Mouse (Mus musculus): Measurements from ENCODE around the gene Med28. TPM values are rescaled to one million over a fixed set of nuclear protein-coding genes. Genes with fewer than 3 reads are reported as not detected.

The Med28 gene
- polyA plus RNA-seq, 1 experiment from 2014 or later = 129 TPM

DNA sequence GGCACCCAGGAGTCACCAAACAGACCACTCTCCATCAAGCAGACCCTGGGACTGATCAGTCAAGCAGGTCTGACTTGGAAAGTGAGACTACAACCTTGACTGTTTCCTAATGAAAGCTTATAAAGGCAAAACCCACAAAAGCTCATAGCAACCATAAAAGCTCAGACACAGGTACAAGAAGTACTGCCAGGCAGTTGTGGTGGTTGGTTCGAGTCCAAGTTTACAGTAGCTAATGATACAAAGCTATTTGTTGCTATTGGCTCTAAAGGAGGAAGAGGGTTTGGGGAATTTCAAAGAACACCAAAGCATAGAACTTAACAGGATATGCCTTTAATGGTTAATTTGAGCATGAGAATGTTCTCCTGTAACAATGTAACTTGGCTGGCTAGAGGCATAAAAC lies 36.4 kb upstream of the Med28 start:
- Histone ChIP-seq H3K4me3 (replicated peaks) (no peak overlapping the region), H3K36me3 (no peaks in the 10 kb centered on the region), H3K9ac (no peak overlapping the region), H3K27ac (no peak overlapping the region), H3K9me3 (replicated peaks) (no peaks in the 10 kb centered on the region), H3K4me1 (replicated peaks) (no peaks in the 10 kb centered on the region), H3K27me3 (0 out of 2 replicates have a peak, but pooled peaks cover 3% of the 10 kb centered on the region), H3K4me2 (no peak overlapping the region)
- WGBS (ENCODE audit: insufficient replicate concordance) = 54% methylated on average over 1 of the region's 1 CpGs
- DNase-seq = no peak
- ATAC-seq (ENCODE audit: low read depth) = no peak

GRCm38 (mm10) chr5:45491776-45492175 lies 28.3 kb upstream of the Med28 start:
- H3K4me2 ChIP-seq = no peak overlapping the region
- WGBS (ENCODE audit: insufficient replicate concordance) = 65% methylated on average over 4 of the region's 4 CpGs
- ATAC-seq (ENCODE audit: low read depth) = no peak
- H3K4me1 ChIP-seq (replicated peaks) = peaks cover 27% of the 10 kb centered on the region
- no peak for DNase-seq
- 0 out of 2 replicates have a peak, but pooled peaks cover 3% of the 10 kb centered on the region for H3K27me3 ChIP-seq
- H3K36me3 ChIP-seq = peaks cover 9% of the 10 kb centered on the region
- no peak overlapping the region for H3K4me3 ChIP-seq (replicated peaks)
- no peak overlapping the region for H3K9ac ChIP-seq
- H3K9me3 ChIP-seq (replicated peaks) = no peaks in the 10 kb centered on the region
- no peak overlapping the region for H3K27ac ChIP-seq

DNA sequence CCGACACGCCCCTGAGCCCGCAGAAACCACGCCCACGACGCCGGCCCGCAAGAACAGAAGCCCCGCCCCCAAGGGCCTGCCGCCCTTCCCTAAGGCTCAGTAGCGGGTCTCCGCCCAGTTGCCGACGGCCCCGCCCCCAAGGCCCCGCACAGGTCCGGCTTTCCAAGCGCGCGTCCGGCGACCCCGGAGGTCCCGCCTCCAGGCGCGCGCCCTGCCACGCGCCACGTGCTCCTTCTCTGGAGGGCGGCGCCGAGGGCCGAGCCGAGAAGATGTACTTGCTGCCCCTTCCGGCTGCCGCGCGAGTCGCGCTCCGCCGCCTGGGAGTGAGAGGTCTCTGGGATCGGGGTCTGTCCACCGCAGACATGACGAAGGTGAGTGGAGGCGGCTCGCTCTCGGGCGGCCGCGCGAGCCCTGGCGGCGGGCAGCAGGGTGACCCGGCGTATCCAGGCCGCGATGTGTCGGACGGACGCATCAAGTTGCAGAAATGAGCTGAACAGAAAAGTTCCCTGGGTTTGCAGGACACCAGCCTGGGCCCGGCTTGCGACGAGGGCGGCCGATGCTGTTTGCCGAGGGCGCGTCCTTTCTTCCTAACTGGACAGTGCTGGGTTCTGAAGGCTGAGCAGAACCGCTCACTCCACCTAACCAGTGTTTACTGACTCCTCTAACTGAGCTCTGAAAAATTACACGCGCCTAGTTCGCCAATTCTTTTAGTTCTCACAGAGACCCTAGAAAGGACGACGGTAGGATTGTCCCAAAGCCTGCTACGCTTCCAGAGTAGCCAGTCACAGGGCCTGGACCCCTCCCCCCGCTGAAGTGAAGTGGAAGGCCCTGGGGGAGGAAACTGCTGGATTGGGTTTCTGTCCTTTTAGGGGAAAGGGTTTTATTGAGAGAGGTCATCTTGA lies 26.6 kb upstream of the Med28 start, which contains the start of gene Lap3:
Lap3 (plus strand) TSS at position 184 of the 902 bp plus-strand sequence.
- DNase-seq (peak; percentile 99), ATAC-seq (ENCODE audit: low read depth) (peak; percentile 95)
- no peaks in the 10 kb centered on the region for H3K9me3 ChIP-seq (replicated peaks)
- peaks cover 25% of the 10 kb centered on the region for H3K36me3 ChIP-seq
- peak within 1 kb of the TSS; percentile 47 for H3K27ac ChIP-seq
- H3K4me3 ChIP-seq (replicated peaks) = peak within 1 kb of the TSS; percentile 74
- H3K4me2 ChIP-seq = peak within 1 kb of the TSS; percentile 97
- H3K4me1 ChIP-seq (replicated peaks) = peaks cover 27% of the 10 kb centered on the region
- peak within 1 kb of the TSS; percentile 84 for H3K9ac ChIP-seq
- whole genome bisulfite sequencing (ENCODE audit: insufficient replicate concordance) = under 1% methylated on average over 77 of the region's 78 CpGs
- 0 out of 2 replicates have a peak, but pooled peaks cover 3% of the 10 kb centered on the region for H3K27me3 ChIP-seq

DNA sequence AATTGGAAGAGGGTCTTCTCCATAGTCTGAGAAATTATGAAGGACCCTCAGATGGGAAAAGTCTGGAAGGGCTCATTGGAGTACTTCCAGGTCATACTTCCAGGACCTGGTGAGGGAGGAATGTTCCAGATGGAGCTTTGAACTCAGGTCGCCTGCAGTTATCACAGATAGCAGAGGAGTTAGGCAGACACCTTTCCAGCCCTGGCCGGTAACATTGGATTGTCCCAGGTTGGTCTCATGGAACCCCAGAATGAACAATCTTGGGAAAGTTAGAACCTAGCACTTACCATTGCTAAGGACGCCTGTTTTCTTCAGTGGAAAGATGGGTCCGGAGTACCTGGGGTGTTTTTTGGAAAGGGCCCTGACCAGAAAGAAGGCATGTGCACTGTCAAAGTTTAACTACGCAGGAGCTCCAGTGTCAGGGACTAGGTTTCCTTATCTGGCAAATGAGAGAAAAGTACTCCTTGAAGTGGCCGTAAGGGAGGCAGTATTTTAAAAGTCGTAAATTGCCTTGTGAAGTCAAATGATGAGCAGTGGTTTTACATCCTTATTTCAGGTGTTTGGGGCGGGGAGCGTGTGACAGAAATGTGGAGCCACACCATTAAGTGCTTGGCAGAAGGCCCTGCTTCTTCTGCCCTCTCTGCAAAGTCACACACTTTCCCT lies 25.8 kb upstream of the Med28 start:
- Histone ChIP-seq H3K9ac (peak overlapping the region; percentile 84), H3K36me3 (peaks cover 31% of the 10 kb centered on the region), H3K4me2 (peak overlapping the region; percentile 97), H3K4me1 (replicated peaks) (peaks cover 27% of the 10 kb centered on the region), H3K27me3 (0 out of 2 replicates have a peak, but pooled peaks cover 3% of the 10 kb centered on the region), H3K9me3 (replicated peaks) (no peaks in the 10 kb centered on the region), H3K4me3 (replicated peaks) (peak overlapping the region; percentile 74), H3K27ac (peak overlapping the region; percentile 47; the same call in 1 of the 2 replicates)
- WGBS (ENCODE audit: insufficient replicate concordance) = 42% methylated on average over 9 of the region's 9 CpGs
- DNase-seq = no peak
- ATAC-seq (ENCODE audit: low read depth) = no peak

DNA sequence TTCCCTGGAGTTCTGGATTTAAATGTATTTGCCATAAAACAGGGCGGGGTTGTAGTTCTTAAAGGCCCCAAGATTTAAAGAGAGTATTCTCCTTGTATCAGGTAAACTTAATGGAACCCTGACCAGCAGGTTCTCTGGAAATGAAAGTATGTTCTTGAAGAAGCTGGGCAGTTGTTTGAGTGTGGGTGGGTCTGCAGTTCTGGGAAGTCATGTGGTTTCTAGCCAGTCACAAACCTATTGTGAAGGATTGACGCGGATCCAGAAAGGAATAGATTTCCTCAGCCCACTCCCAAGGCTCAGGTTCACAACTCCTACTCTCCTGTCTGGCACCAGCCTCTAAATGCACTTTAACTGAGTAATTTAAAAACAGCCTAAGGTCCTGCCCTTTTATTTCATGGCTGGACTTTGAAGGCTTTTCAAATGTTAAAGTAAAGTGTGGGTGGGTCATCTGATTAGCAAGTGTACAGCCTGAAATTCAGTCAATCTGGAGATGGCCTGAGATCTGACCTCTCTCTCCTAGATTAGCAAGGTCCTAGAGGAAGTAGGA lies 24.5 kb upstream of the Med28 start:
- WGBS (ENCODE audit: insufficient replicate concordance) = 77% methylated on average over 3 of the region's 3 CpGs
- H3K36me3 ChIP-seq = peaks cover 38% of the 10 kb centered on the region
- no peak overlapping the region for H3K4me3 ChIP-seq (replicated peaks)
- no peaks in the 10 kb centered on the region for H3K27me3 ChIP-seq
- H3K9ac ChIP-seq = no peak overlapping the region
- no peaks in the 10 kb centered on the region for H3K9me3 ChIP-seq (replicated peaks)
- H3K27ac ChIP-seq = no peak overlapping the region
- peaks cover 27% of the 10 kb centered on the region for H3K4me1 ChIP-seq (replicated peaks)
- DNase-seq = no peak
- no peak overlapping the region for H3K4me2 ChIP-seq
- no peak for ATAC-seq (ENCODE audit: low read depth)

DNA sequence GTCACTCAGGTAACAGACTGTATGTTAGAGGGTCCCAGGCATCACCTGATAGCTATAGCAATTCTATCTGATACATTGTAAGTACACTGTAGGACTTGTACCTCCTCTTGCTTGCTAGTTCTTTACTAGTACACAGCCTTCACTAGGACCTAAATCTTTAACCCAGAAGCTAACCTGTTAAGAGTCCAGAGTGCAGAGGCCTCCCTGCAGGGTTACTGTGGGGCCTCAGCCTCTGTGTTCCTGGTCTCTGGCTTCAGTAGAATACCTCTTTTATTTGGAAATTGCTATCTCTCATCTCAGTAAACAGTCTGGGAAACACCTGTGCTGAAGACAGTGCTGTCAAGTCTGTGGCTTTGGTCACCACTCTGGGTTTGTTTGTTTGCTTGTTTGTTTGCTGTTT lies 24.0 kb upstream of the Med28 start:
- Histone ChIP-seq H3K4me2 (no peak overlapping the region), H3K4me3 (replicated peaks) (no peak overlapping the region), H3K9me3 (replicated peaks) (no peaks in the 10 kb centered on the region), H3K9ac (no peak overlapping the region), H3K27ac (no peak overlapping the region), H3K36me3 (peaks cover 42% of the 10 kb centered on the region), H3K27me3 (no peaks in the 10 kb centered on the region), H3K4me1 (replicated peaks) (peaks cover 27% of the 10 kb centered on the region)
- DNase-seq = no peak
- no peak for ATAC-seq (ENCODE audit: low read depth)

DNA sequence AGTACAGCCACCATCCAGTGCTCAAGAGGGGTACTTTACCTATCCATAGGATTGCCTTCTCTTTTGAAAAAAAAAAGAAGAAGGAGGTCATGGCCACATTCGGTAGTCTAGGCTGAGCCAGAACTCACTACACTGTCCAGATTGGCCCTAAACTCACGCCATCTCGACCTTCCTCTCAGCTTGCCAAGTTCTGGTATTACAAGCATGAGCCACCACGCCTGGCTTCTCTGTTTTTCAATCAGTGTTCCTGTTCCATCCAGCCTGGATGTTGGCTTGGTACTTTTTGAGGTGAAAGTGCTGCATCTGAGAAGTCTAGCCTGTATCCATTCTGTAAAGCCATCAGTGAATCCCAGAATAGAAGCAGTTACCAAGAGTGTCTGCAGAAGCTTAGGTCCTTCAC lies 23.6 kb upstream of the Med28 start:
- no peaks in the 10 kb centered on the region for H3K27me3 ChIP-seq
- no peaks in the 10 kb centered on the region for H3K9me3 ChIP-seq (replicated peaks)
- H3K4me3 ChIP-seq (replicated peaks) = no peak overlapping the region
- H3K9ac ChIP-seq = no peak overlapping the region
- H3K4me2 ChIP-seq = no peak overlapping the region
- 73% methylated on average over 4 of the region's 4 CpGs for WGBS (ENCODE audit: insufficient replicate concordance)
- H3K27ac ChIP-seq = no peak overlapping the region
- ATAC-seq (ENCODE audit: low read depth) = no peak
- peaks cover 27% of the 10 kb centered on the region for H3K4me1 ChIP-seq (replicated peaks)
- DNase-seq = no peak
- H3K36me3 ChIP-seq = peaks cover 46% of the 10 kb centered on the region

DNA sequence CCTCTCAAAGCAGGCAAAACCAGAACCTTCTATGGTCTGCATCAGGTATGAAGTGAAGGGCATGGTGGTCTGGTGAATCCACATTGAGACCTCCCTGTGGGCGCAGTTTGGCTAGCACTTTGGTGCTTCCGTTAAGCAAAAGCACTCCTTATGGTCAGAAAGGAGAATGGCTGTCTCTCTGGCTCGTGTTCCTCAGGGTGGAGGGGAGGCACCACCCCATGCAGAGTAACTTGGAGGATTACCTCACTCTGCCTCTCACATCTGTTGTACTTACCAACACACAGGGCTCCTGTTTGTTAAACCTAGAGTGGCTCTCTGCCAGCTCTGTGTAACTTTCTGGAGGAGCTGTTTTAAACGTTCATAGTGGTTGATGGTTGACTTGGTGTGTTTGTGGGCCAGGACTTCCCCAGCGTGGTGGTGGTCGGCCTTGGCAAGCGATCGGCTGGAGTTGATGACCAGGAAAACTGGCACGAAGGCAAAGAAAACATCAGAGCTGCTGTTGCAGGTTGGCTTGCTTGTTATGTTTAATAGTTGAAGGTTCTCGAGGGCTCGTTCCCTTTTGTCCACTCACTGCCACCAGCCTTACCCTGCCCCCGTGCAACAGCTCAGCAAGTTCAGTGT lies 23.0 kb upstream of the Med28 start:
- Histone ChIP-seq H3K4me3 (replicated peaks) (no peak overlapping the region), H3K27ac (no peak overlapping the region), H3K9ac (no peak overlapping the region), H3K36me3 (peaks cover 51% of the 10 kb centered on the region), H3K4me1 (replicated peaks) (peaks cover 27% of the 10 kb centered on the region), H3K27me3 (no peaks in the 10 kb centered on the region), H3K4me2 (no peak overlapping the region), H3K9me3 (replicated peaks) (no peaks in the 10 kb centered on the region)
- no peak for DNase-seq
- 80% methylated on average over 12 of the region's 12 CpGs for WGBS (ENCODE audit: insufficient replicate concordance)
- ATAC-seq (ENCODE audit: low read depth) = no peak

DNA sequence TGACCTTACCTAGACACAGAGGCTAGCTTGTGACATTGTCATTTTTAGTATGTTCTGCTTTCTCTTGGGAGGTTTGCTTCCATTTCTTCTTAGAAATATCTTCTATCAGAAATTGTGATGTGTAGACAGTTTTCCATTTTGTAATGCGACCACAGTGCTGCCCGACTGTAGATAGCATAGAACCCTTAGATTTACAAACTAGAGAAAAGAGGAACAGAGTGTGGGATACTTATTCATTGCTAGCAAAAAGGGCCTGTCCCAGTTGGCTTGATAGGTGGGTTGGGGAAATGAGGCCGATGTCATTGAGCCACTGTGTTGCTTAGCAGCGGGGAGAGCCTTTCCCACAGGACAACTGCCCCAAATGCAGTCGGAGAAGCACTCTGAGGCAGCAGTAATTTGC lies 22.5 kb upstream of the Med28 start:
- Histone ChIP-seq H3K4me1 (replicated peaks) (peaks cover 27% of the 10 kb centered on the region), H3K9ac (no peak overlapping the region), H3K27me3 (no peaks in the 10 kb centered on the region), H3K9me3 (replicated peaks) (no peaks in the 10 kb centered on the region), H3K4me3 (replicated peaks) (no peak overlapping the region), H3K36me3 (peaks cover 53% of the 10 kb centered on the region), H3K27ac (no peak overlapping the region), H3K4me2 (no peak overlapping the region)
- WGBS (ENCODE audit: insufficient replicate concordance) = 79% methylated on average over 5 of the region's 5 CpGs
- ATAC-seq (ENCODE audit: low read depth) = no peak
- no peak for DNase-seq

DNA sequence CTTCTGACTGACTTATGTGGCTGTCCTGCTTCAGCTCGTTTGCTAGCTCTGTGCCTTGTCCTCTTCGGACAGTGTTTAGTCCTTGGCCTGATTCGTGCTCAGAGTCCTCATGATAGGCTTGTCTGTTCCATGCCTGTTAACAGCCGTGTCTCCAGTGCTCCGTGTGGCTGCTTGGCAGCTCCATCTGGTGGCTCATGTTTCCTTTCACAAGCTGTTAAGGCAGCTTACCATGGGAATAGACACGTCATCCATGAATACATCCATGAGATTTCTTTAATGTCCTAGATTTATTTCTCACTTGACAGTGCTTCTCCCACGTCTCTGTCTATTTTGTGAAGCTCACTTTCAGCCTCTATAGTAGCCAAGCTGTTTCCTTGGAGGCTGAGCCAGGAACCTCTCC lies 10.0 kb upstream of the Med28 start:
- DNase-seq (no peak), ATAC-seq (ENCODE audit: low read depth) (no peak)
- Histone ChIP-seq H3K4me3 (replicated peaks) (no peak overlapping the region), H3K4me1 (replicated peaks) (no peaks in the 10 kb centered on the region), H3K4me2 (no peak overlapping the region), H3K36me3 (peaks cover 58% of the 10 kb centered on the region), H3K27ac (no peak overlapping the region), H3K27me3 (no peaks in the 10 kb centered on the region), H3K9me3 (replicated peaks) (no peaks in the 10 kb centered on the region), H3K9ac (no peak overlapping the region)
- 70% methylated on average over 7 of the region's 7 CpGs for WGBS (ENCODE audit: insufficient replicate concordance)

DNA sequence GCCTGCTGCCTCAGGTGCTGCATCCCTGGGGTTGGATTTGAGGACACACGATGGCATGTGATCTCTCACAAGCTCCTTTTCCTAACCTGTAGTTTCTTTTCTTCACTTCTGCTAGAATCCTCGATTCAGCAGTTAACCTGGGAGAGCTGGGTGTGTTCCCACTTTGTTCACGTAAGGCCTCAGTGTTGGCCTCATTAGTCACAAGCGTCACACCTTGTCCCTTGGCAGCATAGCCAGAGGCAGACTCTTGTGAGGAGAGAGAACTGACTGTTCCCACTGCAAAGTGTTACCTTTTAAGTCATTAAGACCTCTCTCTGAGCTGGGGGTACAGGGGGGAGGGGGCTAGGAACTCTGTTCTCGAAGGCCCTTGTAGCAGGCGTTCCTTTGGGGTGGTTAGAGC lies 7.1 kb upstream of the Med28 start:
- H3K9ac ChIP-seq = no peak overlapping the region
- no peak overlapping the region for H3K4me3 ChIP-seq (replicated peaks)
- H3K27me3 ChIP-seq = no peaks in the 10 kb centered on the region
- no peak overlapping the region for H3K4me2 ChIP-seq
- no peak overlapping the region for H3K27ac ChIP-seq
- no peak for ATAC-seq (ENCODE audit: low read depth)
- no peaks in the 10 kb centered on the region for H3K4me1 ChIP-seq (replicated peaks)
- H3K36me3 ChIP-seq = peaks cover 33% of the 10 kb centered on the region
- no peak for DNase-seq
- WGBS (ENCODE audit: insufficient replicate concordance) = 79% methylated on average over 6 of the region's 6 CpGs
- no peaks in the 10 kb centered on the region for H3K9me3 ChIP-seq (replicated peaks)

All from liver, embryonic 13.5 days (tissue).